Mouse (Mus musculus) liver, adult 2 months (tissue): ENCODE data around the gene Sox5. TPM values are rescaled to one million over a fixed set of nuclear protein-coding genes. Genes with fewer than 3 reads are reported as not detected.

Experiments used
- DNase-seq: peaks from one replicate; pipeline ENCODE4 v3.0.0-alpha.2; 2011; ENCODE audit warnings: low read depth, low spot score; ENCODE audit errors: extremely low read depth
- H3K27ac ChIP-seq: fragments of 200-500 bp; replicated peaks from 2 replicates; pipeline ENCODE4 v1.5.1; 2012; ENCODE audit warnings: low read depth, mild to moderate bottlenecking, control low read depth, inconsistent platforms, low read length; ENCODE audit not compliant: insufficient read depth
- H3K27me3 ChIP-seq: fragments of 200-500 bp; 2 replicates; pipeline ENCODE4 v1.6.1; 2012; ENCODE audit warnings: mild to moderate bottlenecking, moderate library complexity, low read length, inconsistent platforms; ENCODE audit not compliant: control insufficient read depth, insufficient read depth
- H3K36me3 ChIP-seq: fragments of 200-500 bp; 2 replicates; pipeline ENCODE4 v1.6.1; 2012; ENCODE audit warnings: low read length, inconsistent platforms; ENCODE audit not compliant: control insufficient read depth, insufficient read depth
- H3K4me1 ChIP-seq: fragments of 200-500 bp; 2 replicates; pipeline ENCODE4 v1.6.1; 2011; ENCODE audit warnings: low read length; ENCODE audit not compliant: control insufficient read depth, insufficient read depth
- H3K4me3 ChIP-seq: fragments of 200-500 bp; 2 replicates; pipeline ENCODE4 v1.5.1; 2011; ENCODE audit warnings: low read depth, mild to moderate bottlenecking, control low read depth, low read length, moderate library complexity; ENCODE audit not compliant: insufficient read depth
- H3K79me2 ChIP-seq: fragments of 200-500 bp; 2 replicates; pipeline ENCODE4 v1.6.1; 2012; ENCODE audit warnings: inconsistent platforms, mild to moderate bottlenecking, low read length, moderate library complexity; ENCODE audit not compliant: control insufficient read depth, insufficient read depth
- H3K9ac ChIP-seq: fragments of 200-500 bp; 2 replicates; pipeline ENCODE4 v1.6.1; 2012; ENCODE audit warnings: low read depth, mild to moderate bottlenecking, control low read depth, inconsistent platforms, low read length
- CTCF ChIP-seq: fragments of 200-500 bp; IDR thresholded peaks from 2 replicates; pipeline ENCODE4 v1.5.1; 2011; ENCODE audit warnings: low read depth, low read length, control low read depth
- POLR2A ChIP-seq: fragments of 200-500 bp; IDR thresholded peaks from 2 replicates; pipeline ENCODE4 v1.6.1; 2011; ENCODE audit warnings: low read length, control low read depth; ENCODE audit not compliant: insufficient read depth; ENCODE audit errors: extremely low read depth
- WGBS: fragments of 180-500 bp; shearing (Covaris S2); methylation state at CpG from one replicate; pipeline ENCODE4 v1.1.7; 2018; 5-methylcytosine and 5-hydroxymethylcytosine counted together
- polyA plus RNA-seq: library from polyadenylated mRNA; depleted of rRNA; stranded (reverse); fragments of >200 nt; gene quantifications from 2 replicates; pipeline ENCODE4 v1.2.3, GENCODE M21; 2012
- total RNA-seq: library from RNA; depleted of rRNA; stranded (reverse); fragments of >200 nt; gene quantifications from 2 replicates; pipeline ENCODE4 v1.2.3, GENCODE M21; 2014

The Sox5 gene
- total and polyA plus RNA-seq, 2 experiments: 7.5 to 31.6 TPM

DNA sequence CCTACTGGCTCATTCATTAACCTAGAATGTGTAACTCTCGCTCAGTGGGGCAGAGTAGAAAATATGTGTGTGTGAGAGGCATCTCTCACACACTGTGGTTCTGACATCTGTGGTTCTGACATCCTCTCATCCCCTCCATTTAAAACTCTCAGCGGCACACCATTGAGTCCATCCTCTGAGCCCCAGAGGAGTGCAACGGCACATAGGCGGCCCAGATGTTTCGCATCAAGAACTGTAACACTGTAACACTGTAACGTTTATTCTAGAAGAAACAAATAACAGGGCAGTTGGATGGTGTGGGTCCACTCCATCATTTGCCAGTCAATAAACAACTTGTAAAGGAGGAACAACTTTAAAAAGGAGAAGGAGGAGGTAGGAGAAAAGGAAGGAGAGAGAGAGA is 479.0 kb downstream of the Sox5 start:
- TF ChIP-seq POLR2A (no peak), CTCF (no peak)
- no peaks in the 10 kb centered on the region for H3K4me1 ChIP-seq
- no peaks in the 10 kb centered on the region for H3K36me3 ChIP-seq
- H3K4me3 ChIP-seq: no peak overlapping the region
- H3K27ac ChIP-seq: no peak overlapping the region
- WGBS: 89% methylated on average over 6 of the region's 6 CpGs
- no peak for DNase-seq
- H3K9ac ChIP-seq: no peak overlapping the region
- no peaks in the 10 kb centered on the region for H3K27me3 ChIP-seq
- no peaks in the 10 kb centered on the region for H3K79me2 ChIP-seq

DNA sequence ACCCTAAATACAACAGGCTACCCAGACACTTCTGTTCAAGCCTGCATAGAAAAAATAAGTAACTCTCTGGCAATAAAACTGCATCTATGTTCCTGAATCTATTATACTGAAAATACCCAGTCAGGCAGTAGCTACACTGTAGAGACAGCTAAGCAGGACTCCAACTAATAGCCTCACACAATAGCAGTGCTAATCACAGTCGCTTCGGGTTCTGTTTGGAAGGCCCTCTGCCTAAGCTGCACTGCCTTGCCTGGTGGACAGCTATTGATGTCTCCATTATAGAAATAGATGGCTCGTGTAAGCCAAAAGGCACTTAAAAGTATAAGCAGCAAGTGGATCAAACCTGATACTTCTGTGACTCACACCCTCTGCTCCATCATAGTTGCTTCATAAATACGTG is 480.7 kb downstream of the Sox5 start:
- 83% methylated on average over 4 of the region's 4 CpGs for WGBS
- H3K4me3 ChIP-seq: no peak overlapping the region
- TF ChIP-seq CTCF (no peak), POLR2A (no peak)
- H3K9ac ChIP-seq: no peak overlapping the region
- H3K79me2 ChIP-seq: no peaks in the 10 kb centered on the region
- H3K27ac ChIP-seq: no peak overlapping the region
- no peak for DNase-seq
- no peaks in the 10 kb centered on the region for H3K27me3 ChIP-seq
- no peaks in the 10 kb centered on the region for H3K4me1 ChIP-seq
- H3K36me3 ChIP-seq: no peaks in the 10 kb centered on the region

DNA sequence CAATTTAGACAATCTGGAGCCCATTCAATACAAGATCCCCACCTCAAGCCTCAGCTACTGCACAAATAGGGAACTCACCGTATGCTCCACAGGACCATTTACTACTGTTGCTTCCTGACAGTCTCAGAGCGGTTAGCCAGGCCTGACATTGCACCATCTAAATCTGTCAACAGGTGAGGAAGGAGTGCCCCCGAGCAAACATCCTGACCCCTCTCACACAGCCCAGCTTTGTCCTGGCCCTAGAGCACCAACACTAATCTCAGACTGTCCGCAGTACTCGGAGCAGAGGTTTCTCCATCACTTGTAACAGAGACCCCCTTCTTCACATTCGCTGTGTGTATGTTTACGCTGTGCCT is 482.3 kb downstream of the Sox5 start:
- Histone ChIP-seq H3K4me1 (no peaks in the 10 kb centered on the region), H3K9ac (no peak overlapping the region), H3K27me3 (no peaks in the 10 kb centered on the region), H3K79me2 (no peaks in the 10 kb centered on the region), H3K27ac (no peak overlapping the region), H3K4me3 (no peak overlapping the region), H3K36me3 (no peaks in the 10 kb centered on the region)
- 72% methylated on average over 7 of the region's 7 CpGs for WGBS
- DNase-seq: no peak
- no peak for TF ChIP-seq POLR2A

DNA sequence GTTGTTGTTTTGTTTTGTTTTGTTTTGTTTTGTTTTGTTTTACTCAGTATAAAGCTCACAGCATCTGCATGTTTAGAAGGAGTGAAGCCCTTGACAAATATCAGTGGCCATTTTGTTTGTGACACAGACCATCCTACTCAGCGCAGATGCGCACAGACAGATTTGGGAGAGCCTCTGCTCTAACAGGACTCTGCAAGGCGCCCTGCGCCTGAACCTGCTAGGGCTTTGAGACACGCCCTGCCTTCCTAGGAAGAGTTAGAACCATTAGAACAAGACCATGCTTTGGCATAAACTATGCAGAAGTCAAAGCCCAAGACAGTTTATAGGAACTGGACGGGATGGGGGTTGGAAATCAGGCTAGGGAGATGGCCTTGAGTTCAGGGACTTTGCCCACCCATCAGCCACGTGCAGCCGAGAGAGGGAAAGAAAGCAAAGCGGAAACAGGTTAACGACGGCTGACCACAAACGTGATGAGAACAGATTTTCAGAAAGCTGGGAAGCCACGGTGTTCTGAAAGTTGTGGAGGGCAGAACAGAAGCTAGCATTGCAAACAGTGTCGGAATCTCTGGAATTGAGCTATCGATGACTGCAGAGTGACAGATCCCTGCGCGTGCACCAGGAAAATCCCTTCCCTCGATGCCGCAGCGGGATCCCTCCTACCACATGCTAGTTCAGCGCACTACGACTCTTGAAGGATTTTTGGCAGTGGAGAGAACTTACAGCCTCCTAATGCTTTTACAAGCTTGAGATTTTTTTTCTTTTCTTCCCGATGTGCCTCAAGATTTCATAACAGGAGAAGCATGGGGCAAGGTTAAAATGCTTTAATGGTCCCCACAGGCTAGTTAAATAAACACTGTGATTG is 482.9 kb downstream of the Sox5 start:
- DNase-seq: no peak
- 66% methylated on average over 23 of the region's 23 CpGs for WGBS
- H3K4me1 ChIP-seq: no peaks in the 10 kb centered on the region
- no peak overlapping the region for H3K27ac ChIP-seq
- H3K9ac ChIP-seq: no peak overlapping the region
- TF ChIP-seq CTCF (no peak), POLR2A (no peak)
- no peaks in the 10 kb centered on the region for H3K79me2 ChIP-seq
- H3K27me3 ChIP-seq: no peaks in the 10 kb centered on the region
- no peak overlapping the region for H3K4me3 ChIP-seq
- H3K36me3 ChIP-seq: no peaks in the 10 kb centered on the region

DNA sequence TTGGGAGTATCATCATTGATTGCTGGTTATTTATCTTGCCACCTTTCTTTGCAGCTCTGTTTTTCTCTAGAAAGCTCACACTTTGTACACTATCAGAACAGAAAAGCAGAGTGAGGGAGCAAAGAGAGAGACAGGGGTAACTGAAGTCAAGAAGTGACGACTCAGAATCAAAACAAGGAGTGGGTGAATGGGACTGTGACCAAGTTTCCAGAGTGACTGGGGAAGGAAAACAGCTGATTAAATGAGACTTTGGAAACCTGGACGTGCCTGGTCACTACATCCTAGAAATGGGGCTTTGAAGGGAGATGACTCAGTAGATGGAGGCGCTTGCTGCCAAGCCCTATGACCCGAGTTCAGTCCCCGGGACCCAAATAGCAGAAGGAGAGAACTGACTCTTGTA is 483.9 kb downstream of the Sox5 start:
- H3K36me3 ChIP-seq: no peaks in the 10 kb centered on the region
- no peak overlapping the region for H3K4me3 ChIP-seq
- TF ChIP-seq POLR2A (no peak), CTCF (no peak)
- WGBS: 79% methylated on average over 5 of the region's 5 CpGs
- H3K27ac ChIP-seq: no peak overlapping the region
- no peak for DNase-seq
- H3K9ac ChIP-seq: no peak overlapping the region
- H3K79me2 ChIP-seq: no peaks in the 10 kb centered on the region
- H3K27me3 ChIP-seq: no peaks in the 10 kb centered on the region
- no peaks in the 10 kb centered on the region for H3K4me1 ChIP-seq

DNA sequence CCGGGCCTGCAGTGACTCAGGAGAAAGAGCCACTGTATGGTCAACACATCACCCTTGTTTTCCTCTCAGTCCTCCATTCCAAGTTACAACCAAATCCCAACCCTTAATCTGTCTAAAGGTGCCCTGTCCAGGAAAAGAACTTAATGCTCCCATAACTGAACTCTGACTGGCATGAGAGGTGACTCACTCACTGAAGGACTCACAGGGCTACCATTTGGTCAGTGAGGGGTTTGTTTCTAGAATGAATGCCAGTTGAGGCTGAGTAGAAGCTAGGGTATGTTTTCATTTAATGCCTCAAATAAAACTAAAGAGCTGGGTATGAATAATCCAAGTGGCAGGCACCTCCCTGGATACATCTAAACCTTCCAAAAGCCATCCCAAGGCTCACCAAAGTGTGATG is 484.6 kb downstream of the Sox5 start:
- H3K79me2 ChIP-seq: no peaks in the 10 kb centered on the region

More for the DNA sequence above, 484.6 kb downstream of the Sox5 start:
- Histone ChIP-seq H3K4me1 (no peaks in the 10 kb centered on the region), H3K9ac (no peak overlapping the region), H3K27ac (no peak overlapping the region), H3K27me3 (no peaks in the 10 kb centered on the region), H3K4me3 (no peak overlapping the region), H3K36me3 (no peaks in the 10 kb centered on the region)
- TF ChIP-seq POLR2A: no peak
- TF ChIP-seq CTCF: no peak
- WGBS: 83% methylated on average over 1 of the region's 1 CpGs
- DNase-seq: no peak
